Mouse (Mus musculus): Measurements from ENCODE around the gene Apln.

DNA sequence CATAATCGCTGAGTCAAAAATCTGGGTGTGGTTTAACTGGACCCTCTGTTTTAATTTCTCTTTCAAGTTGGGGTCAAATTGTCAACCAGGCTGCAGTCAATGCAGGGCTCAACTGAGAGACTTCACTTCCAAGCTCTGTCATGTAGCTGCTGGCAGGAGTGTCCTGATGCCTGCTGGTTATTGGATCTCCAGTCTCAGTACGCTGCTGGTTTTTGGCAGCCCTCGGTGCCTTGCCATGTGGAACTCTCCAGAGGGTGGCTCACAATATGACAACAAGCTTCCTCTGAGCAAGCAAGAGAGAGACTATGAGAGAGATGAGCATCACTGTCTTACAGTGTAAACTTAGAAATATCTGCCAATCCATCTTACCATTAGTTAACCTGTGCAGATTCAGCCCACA is 23.0 kb downstream of the Apln start:
- no peak for TF ChIP-seq CTCF (IDR thresholded peaks at IDR 0.05; ENCODE audit: borderline replicate concordance, control insufficient read depth, extremely low read depth, insufficient read depth, low read length, poor library complexity)
- no peak for TF ChIP-seq POLR2A (IDR thresholded peaks at IDR 0.05; ENCODE audit: control insufficient read depth, extremely low read depth, insufficient read depth, low read length, poor library complexity)
